Mouse (Mus musculus): ENCODE results near the gene Slc10a4.
"Not testable (repeated sequence)": the region's sequence is repeated elsewhere in the genome, so short reads cannot be mapped to it uniquely, and the experiment has no call there.

Gene Slc10a4

GRCm38 (mm10) chr5:73006784-73007581 lies at the start of gene Slc10a4:
TSS of gene Slc10a4 (plus strand) at chr5:73006883.
- DNase-seq (ENCODE audit: low spot score in 2 of 2) = no peak

GRCm38 (mm10) chr5:72957281-72957680 lies 49.4 kb upstream of the Slc10a4 start:
- no peak for DNase-seq (ENCODE audit: low spot score in 2 of 2)

GRCm38 (mm10) chr5:72960096-72960495 lies 46.6 kb upstream of the Slc10a4 start:
- no peak for DNase-seq (ENCODE audit: low spot score in 2 of 2)

- no peak for DNase-seq (ENCODE audit: low spot score in 2 of 2)
Observed at GRCm38 (mm10) chr5:72965706-72966105, 41.0 kb upstream of the Slc10a4 start.

GRCm38 (mm10) chr5:72972435-72972834 lies 34.2 kb upstream of the Slc10a4 start:
- no peak for DNase-seq (ENCODE audit: low spot score in 2 of 2)

- no peak for DNase-seq (ENCODE audit: low spot score in 2 of 2)
Observed at GRCm38 (mm10) chr5:72972934-72973333, 33.7 kb upstream of the Slc10a4 start.

GRCm38 (mm10) chr5:72974602-72975001 lies 32.1 kb upstream of the Slc10a4 start, which contains the start of gene Gm10135:
TSS of gene Gm10135 (minus strand) at chr5:72974702.
- DNase-seq (ENCODE audit: low spot score in 2 of 2) = no peak

- no peak for DNase-seq (ENCODE audit: low spot score in 2 of 2)
Observed at GRCm38 (mm10) chr5:72975996-72976395, 30.7 kb upstream of the Slc10a4 start.

- DNase-seq (ENCODE audit: low spot score in 2 of 2) = no peak
Observed at GRCm38 (mm10) chr5:72976539-72976938, 30.1 kb upstream of the Slc10a4 start.

GRCm38 (mm10) chr5:72984091-72984490 lies 22.6 kb upstream of the Slc10a4 start:
- no peak for DNase-seq (ENCODE audit: low spot score in 2 of 2)

- no peak for DNase-seq (ENCODE audit: low spot score in 2 of 2)
Observed at GRCm38 (mm10) chr5:72987786-72988185, 18.9 kb upstream of the Slc10a4 start.

- DNase-seq (ENCODE audit: low spot score in 2 of 2) = no peak
Observed at GRCm38 (mm10) chr5:72989756-72990155, 16.9 kb upstream of the Slc10a4 start.

GRCm38 (mm10) chr5:72992474-72992873 lies 14.2 kb upstream of the Slc10a4 start:
- DNase-seq (ENCODE audit: low spot score in 2 of 2) = no peak

- no peak for DNase-seq (ENCODE audit: low spot score in 2 of 2)
Observed at GRCm38 (mm10) chr5:72994424-72994823, 12.3 kb upstream of the Slc10a4 start.

- no peak for DNase-seq (ENCODE audit: low spot score in 2 of 2)
Observed at GRCm38 (mm10) chr5:72994928-72995327, 11.8 kb upstream of the Slc10a4 start.

GRCm38 (mm10) chr5:72995379-72995778 lies 11.3 kb upstream of the Slc10a4 start:
- DNase-seq (ENCODE audit: low spot score in 2 of 2) = no peak

- DNase-seq (ENCODE audit: low spot score in 2 of 2) = not testable (repeated sequence)
Observed at GRCm38 (mm10) chr5:72998546-72998945, 8.1 kb upstream of the Slc10a4 start.

- no peak for DNase-seq (ENCODE audit: low spot score in 2 of 2)
Observed at GRCm38 (mm10) chr5:73004046-73004445, 2.6 kb upstream of the Slc10a4 start.

- DNase-seq (ENCODE audit: low spot score in 2 of 2) = no peak
Observed at GRCm38 (mm10) chr5:73007582-73007959, 888 bp downstream of the Slc10a4 start.

GRCm38 (mm10) chr5:73008230-73008629 lies 1.5 kb downstream of the Slc10a4 start:
- DNase-seq (ENCODE audit: low spot score in 2 of 2) = not testable (repeated sequence)

GRCm38 (mm10) chr5:73011806-73012205 lies 5.1 kb downstream of the Slc10a4 start:
- DNase-seq (ENCODE audit: low spot score in 2 of 2) = not testable (repeated sequence)

GRCm38 (mm10) chr5:73012884-73013610 lies 6.4 kb downstream of the Slc10a4 start:
- not testable (repeated sequence) for DNase-seq (ENCODE audit: low spot score in 2 of 2)

All from frontal cortex, postnatal 14 days (tissue).